Mouse (Mus musculus) heart, postnatal 36 days (tissue): Measurements from ENCODE around the gene Fam161a. TPM values are rescaled to one million over a fixed set of nuclear protein-coding genes. Genes with fewer than 3 reads are reported as not detected.
"Not testable (repeated sequence)": the region's sequence is repeated elsewhere in the genome, so short reads cannot be mapped to it uniquely, and the experiment has no call there.

Experiments
- DNase-seq, 2 experiments: peaks; one replicate each; pipeline ENCODE4 v3.0.0; 2021 to 2022
- intact Hi-C: fragments of 180-260 bp; cut with DNase I; formaldehyde crosslinking; loops from one replicate; pipeline ENCODE4 v1.15.1; 2025
- total RNA-seq, 2 experiments: library from RNA; stranded (reverse); gene quantifications; 2 replicates each; pipeline ENCODE4 v1.2.3; 2021

The Fam161a gene
- total RNA-seq, 2 experiments from 2014 or later = 2.0 to 4.2 TPM

DNA sequence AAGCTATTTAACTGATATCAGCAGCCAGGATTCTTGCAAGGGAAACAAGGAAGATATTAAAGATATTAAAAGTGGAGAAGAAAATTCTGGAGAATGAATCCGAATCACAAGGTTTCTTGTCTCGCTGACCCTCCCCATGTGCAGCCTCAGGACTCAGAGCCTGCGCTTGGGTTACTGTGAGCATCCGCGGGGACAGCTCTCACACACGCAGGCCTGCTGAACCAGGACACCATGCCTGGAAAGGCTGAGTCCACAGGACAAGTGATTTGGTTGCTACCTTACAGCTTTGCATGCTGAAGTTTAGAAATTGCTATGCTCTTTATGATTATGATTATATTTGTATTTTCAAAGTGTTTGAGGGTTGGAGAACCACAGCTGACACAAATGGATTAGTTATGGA lies 22.1 kb downstream of the Fam161a start:
- intact Hi-C loops = no loop called here
- DNase-seq = no peak

DNA sequence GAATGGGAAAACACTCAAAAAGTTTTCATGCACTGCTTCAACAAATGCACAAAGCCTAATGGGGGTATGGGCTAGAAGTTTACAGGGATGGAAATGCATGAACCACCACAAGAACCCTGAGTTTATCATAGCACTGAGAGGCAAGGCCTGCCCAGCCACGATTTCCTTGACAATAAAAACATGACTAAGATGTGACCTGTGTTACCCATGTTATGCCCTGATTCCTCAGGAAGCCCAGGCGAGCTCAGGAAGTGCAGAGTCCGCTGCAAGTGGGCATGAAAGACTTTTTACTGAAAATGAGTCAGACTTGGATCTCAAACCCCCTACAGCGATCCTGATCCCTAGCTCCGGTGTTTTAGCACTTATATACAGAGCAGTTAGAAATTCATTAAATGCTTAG lies 39.9 kb downstream of the Fam161a start:
- intact Hi-C loops = no loop called here

DNA sequence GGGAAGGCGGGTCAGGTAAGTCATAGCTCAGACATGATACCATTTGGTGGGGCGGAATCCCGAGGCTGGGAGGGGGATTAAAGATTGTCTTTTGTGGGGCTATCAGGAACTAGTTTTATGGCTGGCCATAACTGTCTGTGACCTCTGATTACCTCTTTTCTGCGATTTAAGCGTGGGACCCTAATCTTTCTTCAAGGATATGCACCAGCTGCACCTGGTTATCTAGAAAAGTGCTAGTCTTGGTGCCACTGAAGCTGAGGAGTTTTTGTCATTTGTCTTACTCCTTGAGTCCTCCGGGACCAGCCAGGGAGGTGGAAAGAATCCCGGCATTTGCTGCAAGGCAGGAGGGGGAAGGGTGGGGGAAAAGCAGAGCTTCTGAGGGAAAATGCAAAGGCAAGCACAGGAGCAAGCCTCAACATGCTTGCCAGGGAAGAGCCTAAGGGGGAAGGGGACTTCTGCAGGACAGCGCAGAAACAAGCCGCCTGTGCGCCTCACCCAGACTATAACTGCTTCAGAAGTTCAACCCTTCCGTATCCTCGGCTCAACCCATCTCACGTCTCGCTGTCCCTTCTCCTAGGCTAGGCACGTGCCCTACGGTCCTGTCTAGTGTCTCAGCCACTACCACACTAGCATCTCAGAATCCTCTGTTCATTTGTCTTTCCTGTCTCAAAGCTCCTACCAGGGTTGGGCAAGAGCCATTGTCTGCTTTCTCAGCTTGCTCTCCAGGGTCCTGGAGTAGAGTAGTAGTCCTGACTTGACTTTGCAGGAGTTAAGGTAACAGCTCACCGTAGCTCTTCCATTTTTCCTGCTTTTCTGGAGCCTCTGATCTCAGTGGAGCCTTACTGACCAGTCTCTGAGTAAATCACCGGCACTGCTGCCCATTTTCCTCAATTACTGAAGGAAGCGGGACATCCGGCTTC lies 40.6 kb downstream of the Fam161a start:
- peak in 1 of 2 experiments; percentile 4 for DNase-seq
- intact Hi-C loops = no loop called here

More for the DNA sequence above, 39.9 kb downstream of the Fam161a start:
- DNase-seq = no peak

DNA sequence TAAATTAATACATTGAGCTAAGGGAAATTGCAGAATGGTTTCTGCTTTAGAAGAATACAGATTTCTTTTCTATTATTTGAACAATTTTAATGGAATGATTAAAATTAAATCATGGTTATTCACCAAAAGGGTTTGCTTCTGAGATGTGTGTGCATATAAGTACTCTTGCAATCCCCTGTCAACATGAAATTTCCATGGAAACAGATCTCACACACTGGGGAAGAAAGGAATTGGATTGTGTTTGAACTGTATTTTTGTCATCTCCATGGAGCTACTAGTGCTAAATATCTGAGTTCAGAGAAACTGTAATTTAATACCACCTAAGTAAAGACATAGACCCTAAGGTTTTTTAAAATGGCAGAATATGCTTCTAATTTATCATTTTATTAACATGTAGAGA lies 42.3 kb downstream of the Fam161a start:
- intact Hi-C loops = no loop called here
- no peak for DNase-seq

DNA sequence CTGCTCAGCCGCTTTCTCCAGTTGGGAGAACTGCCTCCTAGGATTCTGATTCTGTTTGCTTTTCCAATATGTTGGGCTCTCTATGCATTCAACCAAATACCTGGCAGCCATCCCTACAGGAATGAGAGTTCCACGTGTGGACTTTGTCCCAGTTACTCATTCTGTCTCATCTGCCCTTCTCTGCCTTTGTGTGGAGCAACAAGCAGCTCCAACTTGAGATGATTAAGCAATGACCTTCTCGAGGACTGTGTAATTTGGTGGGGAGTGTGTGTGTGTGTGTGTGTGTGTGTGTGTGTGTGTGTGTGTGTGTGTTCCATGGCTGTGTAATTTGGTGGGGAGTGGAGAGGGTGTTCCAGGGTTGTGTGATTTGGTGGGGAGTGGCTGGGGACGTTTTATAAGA lies 45.0 kb downstream of the Fam161a start:
- no peak for DNase-seq
- intact Hi-C loops = no loop called here

DNA sequence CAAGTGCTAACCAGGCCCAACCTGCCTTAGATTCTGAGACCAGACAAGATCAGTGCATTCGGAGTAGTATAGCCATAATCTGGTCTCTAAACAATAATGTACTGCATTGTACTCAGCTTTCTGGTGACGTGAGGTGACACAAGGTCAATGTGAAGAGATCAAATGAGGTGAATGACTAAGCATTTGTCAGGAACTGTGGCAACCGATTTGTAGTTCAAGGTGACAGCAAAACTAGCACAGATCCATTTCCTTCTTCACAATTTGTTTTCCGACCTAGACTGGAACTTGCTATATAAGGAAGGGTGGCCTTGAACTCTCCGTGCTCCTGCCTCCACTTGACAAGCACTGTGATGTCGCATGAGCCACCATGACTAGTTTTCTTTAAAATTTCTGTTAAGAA lies 55.8 kb downstream of the Fam161a start:
- no peak for DNase-seq
- intact Hi-C loops = no loop called here

DNA sequence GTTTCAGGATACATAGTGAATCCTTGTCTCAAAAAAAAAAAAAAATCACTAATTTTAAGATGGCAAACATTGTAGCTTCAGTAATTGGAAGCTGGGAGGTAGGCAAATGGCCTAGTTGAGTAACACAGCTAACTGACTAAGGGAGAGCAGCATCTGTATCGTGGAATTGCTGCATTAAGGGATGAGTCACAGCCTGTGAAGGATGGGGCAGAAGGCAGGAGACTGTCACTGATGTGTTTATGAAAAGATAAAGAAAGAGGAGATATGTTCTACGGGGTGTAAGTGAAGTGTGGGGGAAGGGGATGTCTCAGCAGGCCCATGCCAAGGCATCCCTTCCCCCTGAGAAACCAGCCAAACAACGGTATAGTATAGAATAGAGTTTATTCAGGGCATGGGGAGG lies 56.5 kb downstream of the Fam161a start:
- intact Hi-C loops = no loop called here

DNA sequence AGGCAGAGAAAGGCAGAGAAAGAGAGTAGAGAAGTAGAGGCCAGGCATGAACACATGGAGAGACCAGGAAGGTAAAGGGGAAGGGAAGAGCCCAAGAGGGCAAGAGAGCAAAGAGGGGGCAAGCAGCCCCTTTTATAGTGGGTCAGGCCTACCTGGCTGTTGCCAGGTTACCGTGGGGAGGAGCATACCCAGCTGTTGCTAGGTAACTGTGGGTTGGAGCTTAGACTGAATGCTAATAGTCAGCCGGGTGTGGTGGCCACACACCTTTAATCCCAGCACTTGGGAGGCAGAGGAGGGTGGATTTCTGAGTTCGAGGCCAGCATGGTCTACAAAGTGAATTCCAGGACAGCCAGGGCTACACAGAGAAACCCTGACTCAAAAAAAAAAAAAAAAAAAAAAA lies 56.9 kb downstream of the Fam161a start:
- intact Hi-C loops, DNase-seq: not testable (repeated sequence)

More for the DNA sequence above, 56.5 kb downstream of the Fam161a start:
- no peak for DNase-seq

DNA sequence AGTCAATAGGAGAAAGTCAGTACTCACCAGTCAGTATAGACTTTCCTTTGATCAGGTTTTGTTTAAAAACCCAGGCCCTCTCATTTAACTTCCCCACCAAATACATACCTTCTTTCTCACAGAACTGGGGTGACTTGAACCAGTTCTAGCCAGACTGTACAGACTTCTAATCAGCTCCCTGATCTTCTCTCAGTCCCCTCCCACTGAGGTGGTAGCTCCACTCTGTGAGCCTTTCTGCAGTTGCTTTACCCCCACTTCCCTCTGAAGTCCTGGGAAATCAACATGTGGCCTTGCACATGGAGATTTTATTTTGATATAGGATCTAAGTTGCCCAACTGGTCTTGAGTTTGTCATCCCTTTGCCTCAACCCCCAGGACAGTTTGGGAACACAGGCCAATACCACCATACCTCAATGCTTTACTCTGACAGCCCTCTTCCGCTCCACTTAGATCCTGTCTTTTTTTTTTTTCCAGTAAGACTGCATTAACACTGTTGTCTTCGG lies 57.9 kb downstream of the Fam161a start:
- no peak for DNase-seq
- intact Hi-C loops = loop anchor here (5.0 kb wide), 2 partner anchors 73 to 187 kb away; partner anchors contain the start of gene Cct4

DNA sequence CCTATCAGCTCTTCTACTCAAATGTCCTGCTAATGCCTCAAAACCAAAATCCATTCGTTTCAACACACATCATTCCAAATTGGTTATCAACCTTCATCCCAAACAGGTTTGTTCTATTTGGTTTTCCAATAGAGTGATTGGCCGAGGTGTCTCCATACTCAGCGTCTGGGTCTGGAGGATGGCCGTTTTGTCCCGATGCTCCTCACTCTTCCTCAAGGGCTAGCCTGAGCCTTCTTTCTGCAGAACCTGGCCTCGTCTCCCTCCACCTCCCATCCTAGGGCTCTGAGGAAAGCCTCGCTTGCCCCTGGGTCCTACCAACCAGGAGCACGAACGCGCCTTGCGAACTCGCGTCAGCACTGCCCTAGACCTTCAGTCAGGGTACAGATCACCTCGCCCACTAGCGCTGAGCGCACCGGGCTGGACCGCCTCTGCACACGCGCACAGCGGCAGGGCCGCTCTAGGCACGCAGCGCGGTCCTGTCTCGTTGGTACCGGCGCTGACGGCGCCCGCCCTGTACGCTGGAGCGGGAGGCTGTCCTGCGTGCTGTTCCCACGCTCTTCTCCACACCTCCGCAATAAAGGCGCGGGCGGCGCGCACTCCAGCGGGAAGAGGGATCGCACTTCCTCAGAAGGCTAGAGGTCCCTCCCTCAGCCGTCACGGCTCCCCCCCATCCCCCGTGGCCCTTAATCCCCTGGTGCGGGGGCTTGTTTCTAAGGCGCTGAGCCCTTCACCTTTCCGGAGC lies 60.2 kb downstream of the Fam161a start:
- intact Hi-C loops = loop anchor here (1.0 to 5.0 kb wide), 3 partner anchors 59 to 185 kb away; partner anchors contain the start of gene Cct4
- DNase-seq = peak; percentile 85 to 90

DNA sequence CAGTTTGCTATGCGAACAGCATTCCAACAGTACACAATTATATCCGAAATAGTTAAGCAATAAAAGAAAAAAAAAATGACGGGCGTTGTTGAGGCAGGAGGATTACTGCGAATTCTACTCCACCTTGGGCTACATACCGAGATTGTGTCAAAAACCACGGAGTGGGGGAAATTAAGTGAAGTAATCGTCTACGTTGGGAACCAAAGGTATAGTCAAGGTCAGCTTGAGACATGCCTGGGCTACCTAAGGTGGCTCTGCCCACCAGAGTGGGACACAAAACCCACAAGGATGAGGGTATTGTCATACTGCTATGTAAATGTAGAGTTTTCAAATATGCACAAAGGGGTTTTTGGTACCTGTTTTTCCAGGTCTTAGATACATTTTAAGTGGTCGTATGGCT lies 60.9 kb downstream of the Fam161a start:
- intact Hi-C loops = loop anchor here (5.0 kb wide), 2 partner anchors 76 to 184 kb away; partner anchors contain the start of gene Cct4
- peak in 1 of 2 experiments; percentile 4 for DNase-seq

DNA sequence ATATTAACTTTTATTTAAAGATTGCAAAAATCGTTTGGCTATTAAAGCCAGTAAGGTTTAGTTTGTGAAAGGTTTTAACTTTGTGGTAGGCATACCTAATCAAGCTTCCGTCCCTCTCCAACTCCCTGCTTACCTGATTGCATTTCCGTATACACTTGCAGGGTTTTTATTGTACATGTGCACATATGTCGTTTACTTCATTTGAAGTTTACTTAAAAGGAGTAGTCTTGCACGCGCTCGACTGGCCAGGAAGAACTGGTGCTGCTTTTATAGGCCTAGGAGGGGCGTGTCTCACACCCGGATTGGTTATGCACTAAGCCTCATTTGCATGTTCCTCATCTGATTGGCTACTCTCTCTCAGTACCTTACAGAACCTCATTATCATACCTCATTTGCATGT lies 61.7 kb downstream of the Fam161a start:
- DNase-seq = not testable (repeated sequence)
- intact Hi-C loops = loop anchor here (5.0 kb wide), 2 partner anchors 77 to 183 kb away; partner anchors contain the start of gene Cct4

DNA sequence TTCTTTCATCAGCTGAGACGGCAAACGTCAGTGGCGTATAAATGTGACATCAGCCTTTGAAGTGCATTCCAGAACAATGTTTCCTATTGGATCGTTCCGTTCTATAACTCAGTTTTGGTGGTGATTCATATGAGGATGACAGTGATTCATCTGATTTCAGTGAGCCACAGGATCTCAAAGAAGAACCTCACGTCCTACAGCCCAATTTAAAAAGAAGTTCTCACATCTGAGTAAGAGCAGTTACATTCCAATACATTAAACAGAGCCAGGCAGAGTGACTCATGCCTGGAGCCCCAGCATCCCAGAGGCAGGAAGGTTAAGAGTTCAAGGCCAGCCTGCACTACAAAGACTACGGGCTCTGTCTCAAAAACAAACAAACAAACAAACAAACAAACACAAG lies 67.5 kb downstream of the Fam161a start:
- DNase-seq = no peak

DNA sequence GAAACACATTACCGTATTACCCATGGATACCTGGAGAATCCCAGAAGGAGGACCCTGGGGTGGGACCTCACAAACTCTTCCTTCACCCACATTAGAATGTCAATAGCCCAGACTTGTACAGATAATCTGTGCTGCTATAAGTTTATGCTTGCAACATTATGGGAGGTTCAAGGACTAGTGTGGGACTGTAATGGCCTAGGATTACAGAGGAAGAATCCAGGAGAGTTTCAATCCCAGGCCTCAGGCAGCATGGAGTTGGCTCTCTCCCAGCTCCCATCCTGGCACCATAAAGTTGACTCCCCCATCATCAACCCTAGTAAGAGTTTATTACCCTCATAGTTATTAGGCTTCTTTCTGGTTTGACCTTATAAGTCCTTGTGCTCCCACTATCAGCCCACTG lies 71.2 kb downstream of the Fam161a start:
- DNase-seq = no peak
- intact Hi-C loops = no loop called here

More for the DNA sequence above, 67.5 kb downstream of the Fam161a start:
- intact Hi-C loops = no loop called here

Other genes starting within 250 kb of the Fam161a start
- 1 to 10 TPM; 6.3 to 7.7 TPM for gene B3gnt2, start 146.6 kb upstream of the Fam161a start, total RNA-seq
- 10 to 100 TPM; 14.5 to 16.8 TPM for gene Zrsr1, start 35.5 kb upstream of the Fam161a start, total RNA-seq
- gene Gm28048, start 25.4 kb upstream of the Fam161a start, total RNA-seq = 1 to 10 TPM; 4.4 to 5.2 TPM
- 100 to 1,000 TPM; 150 to 164 TPM for gene Commd1, start 25.1 kb upstream of the Fam161a start, total RNA-seq
- gene Cct4, start 17.0 kb upstream of the Fam161a start, total RNA-seq = 100 to 1,000 TPM; 131 to 132 TPM
- 10 to 100 TPM; 32.5 to 36.7 TPM for gene Xpo1, start 248.5 kb downstream of the Fam161a start, total RNA-seq